Mouse (Mus musculus) olfactory bulb, adult 2 months (tissue): ENCODE measurements around the gene Rnf169.

ENCODE experiments used
- CTCF ChIP-seq: fragments of 200-500 bp; IDR thresholded peaks from 2 replicates; pipeline ENCODE4 v1.5.1; 2012; ENCODE audit warnings: low read depth, mild to moderate bottlenecking, low read length, moderate library complexity; ENCODE audit not compliant: insufficient read depth
- POLR2A ChIP-seq: fragments of 200-500 bp; IDR thresholded peaks from 2 replicates; pipeline ENCODE4 v1.6.1; 2012; ENCODE audit warnings: mild to moderate bottlenecking, low read depth, low read length, moderate library complexity; ENCODE audit not compliant: insufficient read depth

- TF ChIP-seq CTCF (no peak), POLR2A (no peak)
Observed at GRCm38 (mm10) chr7:99979546-99980131, 609 bp downstream of the Rnf169 start.
